Comparison of ENCODE assay signal across 8 mouse cellular contexts in genomic region chr9:49081561-49081960, GRCm38 (mm10). TPM values are rescaled to one million over a fixed set of nuclear protein-coding genes. Genes with fewer than 3 reads are reported as not detected.
DNase-seq lines count a peak whose midpoint lies in the region; ATAC-seq and TF ChIP-seq lines count a peak whose summit lies in the region.

No protein-coding gene starts in this region.

- H3K4me1 ChIP-seq in midbrain, embryonic 10.5 days, result no peaks in the 10 kb centered on the region
- no peaks in the 10 kb centered on the region for H3K4me1 ChIP-seq in midbrain, embryonic 15.5 days
- no peaks in the 10 kb centered on the region for H3K4me1 ChIP-seq in limb, embryonic 14.5 days (ENCODE audit: control insufficient read depth, insufficient read depth, low read length)

- H3K9ac ChIP-seq in midbrain, embryonic 15.5 days, result no peak overlapping the region
- H3K9ac ChIP-seq in limb, embryonic 14.5 days (ENCODE audit: low read depth, low read length, severe bottlenecking), result no peak overlapping the region

- H3K4me3 ChIP-seq in midbrain, embryonic 10.5 days, result no peak overlapping the region
- no peak overlapping the region for H3K4me3 ChIP-seq in midbrain, embryonic 15.5 days
- H3K4me3 ChIP-seq in limb, embryonic 14.5 days (replicated peaks; ENCODE audit: low read length), result no peak overlapping the region

- ATAC-seq in midbrain, embryonic 15.5 days (replicated peaks), result no peak
- ATAC-seq in limb, embryonic 14.5 days (ENCODE audit: low FRiP score, low read depth), result no peak

- no peak for TF ChIP-seq POLR2A in limb, embryonic 14.5 days (IDR thresholded peaks at IDR 0.05; ENCODE audit: borderline replicate concordance, extremely low read depth, insufficient read depth, insufficient read length)

- H3K27me3 ChIP-seq in midbrain, embryonic 10.5 days (ENCODE audit: low read depth, poor library complexity, severe bottlenecking), result no peaks in the 10 kb centered on the region; the same call in 1 of the 2 replicates
- no peaks in the 10 kb centered on the region for H3K27me3 ChIP-seq in midbrain, embryonic 15.5 days (replicated peaks)
- H3K27me3 ChIP-seq in limb, embryonic 14.5 days (ENCODE audit: control insufficient read depth, insufficient read depth, low read length), result no peaks in the 10 kb centered on the region

- no peak overlapping the region for H3K27ac ChIP-seq in midbrain, embryonic 10.5 days (replicated peaks)
- H3K27ac ChIP-seq in midbrain, embryonic 15.5 days, result no peak overlapping the region
- H3K27ac ChIP-seq in limb, embryonic 14.5 days (replicated peaks; ENCODE audit: low read depth, low read length), result no peak overlapping the region

- no peak overlapping the region for H3K4me2 ChIP-seq in midbrain, embryonic 15.5 days
- no peak overlapping the region for H3K4me2 ChIP-seq in limb, embryonic 14.5 days (replicated peaks; ENCODE audit: low read depth, low read length, severe bottlenecking)

- DNase-seq in midbrain, embryonic 10.5 days (ENCODE audit: low spot score), result peak; percentile 64
- DNase-seq in cerebellum, adult 11 months, result peak; percentile 69
- DNase-seq in frontal cortex, postnatal 14 days (ENCODE audit: low spot score in 2 of 2), result peak; percentile 35 to 74
- DNase-seq in kidney, adult 9 months, result peak; percentile 77
- DNase-seq in limb, embryonic 14.5 days (ENCODE audit: low spot score), result peak; percentile 76
- DNase-seq in ovary, postnatal 14 days (ENCODE audit: low spot score), result peak; percentile 73
- DNase-seq in urinary bladder, postnatal 36 days (ENCODE audit: low spot score in 2 of 2), result peak; percentile 49 to 50

- WGBS in midbrain, embryonic 10.5 days, result 10% methylated on average over 4 of the region's 4 CpGs
- 5% methylated on average over 4 of the region's 4 CpGs for WGBS in midbrain, embryonic 15.5 days
- 13% methylated on average over 4 of the region's 4 CpGs for WGBS in limb, embryonic 14.5 days

- H3K36me3 ChIP-seq in midbrain, embryonic 10.5 days, result peaks cover 48% of the 10 kb centered on the region
- H3K36me3 ChIP-seq in midbrain, embryonic 15.5 days (replicated peaks), result 0 out of 2 replicates have a peak, but pooled peaks cover 10% of the 10 kb centered on the region
- peaks cover 47% of the 10 kb centered on the region for H3K36me3 ChIP-seq in limb, embryonic 14.5 days (ENCODE audit: control insufficient read depth, insufficient read depth, low read length)

- H3K9me3 ChIP-seq in midbrain, embryonic 10.5 days (replicated peaks), result no peaks in the 10 kb centered on the region
- no peaks in the 10 kb centered on the region for H3K9me3 ChIP-seq in midbrain, embryonic 15.5 days
- H3K9me3 ChIP-seq in limb, embryonic 14.5 days (ENCODE audit: control insufficient read depth, low read length), result no peaks in the 10 kb centered on the region

RNA-seq across cellular contexts. Expression of gene Tmprss5, which starts 0.5 kb away (rescaled TPM):
- polyA plus RNA-seq in midbrain, embryonic 10.5 days (2016; fragmentation: Nextera tagmentation; extraction: Ambion mirVana), result 0.41 and 1.2 TPM in 2 replicates
- polyA plus RNA-seq in midbrain, embryonic 15.5 days (2015; fragmentation: Nextera tagmentation; extraction: Ambion mirVana), result 1.4 TPM in 2 replicates
- polyA plus RNA-seq in limb, embryonic 14.5 days (2012; rRNA removed), result 0.47 and 0.53 TPM in 2 replicates
- polyA plus RNA-seq in limb, embryonic 14.5 days (2014; fragmentation: Nextera tagmentation; extraction: Ambion mirVana), result 0.23 and 0.47 TPM in 2 replicates

RNA-seq across cellular contexts. Expression of gene Zw10, which starts 26.1 kb away (rescaled TPM):
- 57.3 and 60.1 TPM in 2 replicates for polyA plus RNA-seq in midbrain, embryonic 10.5 days (2016; fragmentation: Nextera tagmentation; extraction: Ambion mirVana)
- 25.7 and 26.7 TPM in 2 replicates for polyA plus RNA-seq in midbrain, embryonic 15.5 days (2015; fragmentation: Nextera tagmentation; extraction: Ambion mirVana)
- polyA plus RNA-seq in limb, embryonic 14.5 days (2012; rRNA removed), result 41.8 and 45.4 TPM in 2 replicates
- 36.5 and 42.2 TPM in 2 replicates for polyA plus RNA-seq in limb, embryonic 14.5 days (2014; fragmentation: Nextera tagmentation; extraction: Ambion mirVana)
